Mouse (Mus musculus) CH12.LX (cell line): ENCODE data around the gene Ubash3a. TPM values are rescaled to one million over a fixed set of nuclear protein-coding genes. Genes with fewer than 3 reads are reported as not detected.

Experiments
- DNase-seq: peaks from one replicate; pipeline ENCODE4 v3.0.0-alpha.2; 2013; ENCODE audit errors: extremely low read depth
- H3K27ac ChIP-seq: 2 replicates; pipeline ENCODE4 v1.5.1; 2012; ENCODE audit warnings: low read depth, mild to moderate bottlenecking, control low read depth, moderate library complexity; ENCODE audit not compliant: insufficient read depth
- H3K27me3 ChIP-seq: replicated peaks from 2 replicates; pipeline ENCODE3; 2012; ENCODE audit warnings: inconsistent platforms
- H3K36me3 ChIP-seq, 2 experiments: replicated peaks in 1 of 2; 2 replicates each; pipeline versions ENCODE3 to v1.6.1; 2012; ENCODE audit warnings: inconsistent platforms in 1 of 2, low read length in 1 of 2, mild to moderate bottlenecking in 1 of 2, mixed read lengths in 1 of 2, moderate library complexity in 1 of 2; ENCODE audit not compliant: control insufficient read depth in 1 of 2, insufficient read depth in 1 of 2
- H3K4me1 ChIP-seq, 2 experiments: 2 replicates each; pipeline ENCODE4 v1.6.1; 2012; ENCODE audit warnings: inconsistent platforms in 1 of 2, moderate library complexity in 1 of 2; ENCODE audit not compliant: insufficient read depth in 2 of 2, control insufficient read depth in 1 of 2
- H3K4me2 ChIP-seq: 2 replicates; pipeline ENCODE4 v1.6.1; 2012; ENCODE audit warnings: low read depth, mild to moderate bottlenecking, control low read depth; ENCODE audit not compliant: poor library complexity, insufficient read depth, severe bottlenecking
- H3K4me3 ChIP-seq, 3 experiments: fragments of 150-350 bp in 1 of 3; sonication (generic) in 1 of 3; replicated peaks in 1 of 3; 2 replicates each; pipeline versions ENCODE3 to v1.5.1; 2011 to 2012; ENCODE audit warnings: low read depth in 2 of 3, low read length in 2 of 3, mild to moderate bottlenecking in 2 of 3, moderate library complexity in 2 of 3, control low read depth in 1 of 3, improper control_type of control experiment in 1 of 3, inconsistent platforms in 1 of 3, mixed read lengths in 1 of 3; ENCODE audit not compliant: poor library complexity in 1 of 3
- H3K79me2 ChIP-seq: replicated peaks from 2 replicates; pipeline ENCODE4 v1.6.1; 2012; ENCODE audit warnings: mild to moderate bottlenecking, moderate library complexity; ENCODE audit not compliant: control insufficient read depth, poor library complexity, insufficient read depth, severe bottlenecking; ENCODE audit errors: extremely low read depth
- H3K9ac ChIP-seq: 2 replicates; pipeline ENCODE4 v1.6.1; 2012; ENCODE audit warnings: low read depth, mild to moderate bottlenecking, control low read depth, moderate library complexity; ENCODE audit not compliant: insufficient read depth
- H3K9me3 ChIP-seq: replicated peaks from 2 replicates; pipeline ENCODE3; 2012; ENCODE audit warnings: low read length, inconsistent platforms, mixed read lengths
- BHLHE40 ChIP-seq: IDR thresholded peaks from 2 replicates; pipeline ENCODE4 v1.6.1; 2011; ENCODE audit warnings: mild to moderate bottlenecking, low read depth, low read length, improper control_type of control experiment
- CHD2 ChIP-seq: IDR thresholded peaks from 2 replicates; pipeline ENCODE4 v1.6.1; 2011; ENCODE audit warnings: low read length, improper control_type of control experiment
- E2F4 ChIP-seq: IDR thresholded peaks from 2 replicates; pipeline ENCODE4 v1.6.1; 2011; ENCODE audit warnings: low read depth, low read length, improper control_type of control experiment; ENCODE audit not compliant: insufficient replicate concordance
- EP300 ChIP-seq: IDR thresholded peaks from 2 replicates; pipeline ENCODE4 v1.6.1; 2011; ENCODE audit warnings: low read length, improper control_type of control experiment
- IRF4 ChIP-seq: IDR thresholded peaks from 2 replicates; pipeline ENCODE4 v1.6.1; 2014; ENCODE audit warnings: low read depth, mild to moderate bottlenecking, inconsistent platforms, low read length, improper control_type of control experiment
- JUND ChIP-seq: conservative IDR thresholded peaks from 2 replicates; pipeline ENCODE4 v1.6.1; 2011; ENCODE audit warnings: low read depth, low read length, improper control_type of control experiment
- KAT2A ChIP-seq: IDR thresholded peaks from 2 replicates; pipeline ENCODE4 v1.6.1; 2012; ENCODE audit warnings: low read length, improper control_type of control experiment, inconsistent platforms; ENCODE audit not compliant: insufficient replicate concordance
- MAX ChIP-seq: IDR thresholded peaks from 2 replicates; pipeline ENCODE4 v1.6.1; 2011; ENCODE audit warnings: low read length, improper control_type of control experiment
- MXI1 ChIP-seq: IDR thresholded peaks from 2 replicates; pipeline ENCODE4 v1.6.1; 2011; ENCODE audit warnings: mild to moderate bottlenecking, low read depth, low read length, improper control_type of control experiment
- MYC ChIP-seq: IDR thresholded peaks from 2 replicates; pipeline ENCODE4 v1.6.1; 2011; ENCODE audit warnings: low read depth, mild to moderate bottlenecking, improper control_type of control experiment, low read length
- NRF1 ChIP-seq: IDR thresholded peaks from 2 replicates; pipeline ENCODE4 v1.6.1; 2014; ENCODE audit warnings: low read depth, mild to moderate bottlenecking, inconsistent platforms, low read length, improper control_type of control experiment, moderate library complexity
- POLR2A ChIP-seq: IDR thresholded peaks from 2 replicates; pipeline ENCODE4 v1.6.1; 2011; ENCODE audit warnings: low read depth, mild to moderate bottlenecking, improper control_type of control experiment, low read length
- POLR2AphosphoS2 ChIP-seq: IDR thresholded peaks from 2 replicates; pipeline ENCODE4 v1.6.1; 2011; ENCODE audit warnings: low read depth, low read length, improper control_type of control experiment
- RAD21 ChIP-seq: IDR thresholded peaks from 2 replicates; pipeline ENCODE4 v1.6.1; 2011; ENCODE audit warnings: low read depth, mild to moderate bottlenecking, low read length, improper control_type of control experiment, moderate library complexity
- RCOR1 ChIP-seq: conservative IDR thresholded peaks from 2 replicates; pipeline ENCODE4 v1.6.1; 2012; ENCODE audit warnings: low read depth, mild to moderate bottlenecking, inconsistent platforms, low read length, improper control_type of control experiment
- SIN3A ChIP-seq: IDR thresholded peaks from 2 replicates; pipeline ENCODE4 v1.6.1; 2012; ENCODE audit warnings: low read length, improper control_type of control experiment, inconsistent platforms
- SMC3 ChIP-seq: IDR thresholded peaks from 2 replicates; pipeline ENCODE4 v1.6.1; 2011; ENCODE audit warnings: low read depth, low read length, improper control_type of control experiment
- TBP ChIP-seq: conservative IDR thresholded peaks from 2 replicates; pipeline ENCODE4 v1.6.1; 2011; ENCODE audit warnings: low read depth, low read length, improper control_type of control experiment
- UBTF ChIP-seq: IDR thresholded peaks from 2 replicates; pipeline ENCODE4 v1.6.1; 2012; ENCODE audit warnings: low read depth, mild to moderate bottlenecking, inconsistent platforms, low read length, improper control_type of control experiment, moderate library complexity
- USF1 ChIP-seq: IDR thresholded peaks from 2 replicates; pipeline ENCODE4 v1.6.1; 2014; ENCODE audit warnings: low read depth, mild to moderate bottlenecking, inconsistent platforms, low read length, improper control_type of control experiment
- dilution Hi-C: fragments of 300-500 bp; cut with MboI; formaldehyde crosslinking; loops from 2 replicates; pipeline ENCODE4 v1.14.3; 2020; ENCODE audit warnings: low sequenced_read_pairs; ENCODE audit not compliant: extremely low pct_unique_long_range_greater_than_20kb, extremely low pct_ligation_motif_present
- in situ Hi-C: fragments of 300-500 bp; cut with MboI; formaldehyde crosslinking; loops from 3 replicates; pipeline ENCODE4 v1.14.3; 2019; ENCODE audit warnings: low sequenced_read_pairs, low pct_ligation_motif_present, low pct_unique_long_range_greater_than_20kb, mixed read lengths
- polyA plus RNA-seq: library from polyadenylated mRNA; unstranded; fragments of >175 nt; gene quantifications from 2 replicates; pipeline ENCODE4 v1.2.1, GENCODE M21; 2012; ENCODE audit warnings: low read depth; ENCODE audit not compliant: insufficient read length
- total RNA-seq, 2 experiments: library from RNA; depleted of rRNA; stranded (reverse); fragments of 300-350 nt in 1 of 2; fragments of >200 nt in 1 of 2; gene quantifications; 2 replicates each; pipeline ENCODE4 v1.2.3; 2012 to 2014

The Ubash3a gene
- total and polyA plus RNA-seq, 3 experiments: 0.08 to 0.17 TPM; not detected in 1

DNA sequence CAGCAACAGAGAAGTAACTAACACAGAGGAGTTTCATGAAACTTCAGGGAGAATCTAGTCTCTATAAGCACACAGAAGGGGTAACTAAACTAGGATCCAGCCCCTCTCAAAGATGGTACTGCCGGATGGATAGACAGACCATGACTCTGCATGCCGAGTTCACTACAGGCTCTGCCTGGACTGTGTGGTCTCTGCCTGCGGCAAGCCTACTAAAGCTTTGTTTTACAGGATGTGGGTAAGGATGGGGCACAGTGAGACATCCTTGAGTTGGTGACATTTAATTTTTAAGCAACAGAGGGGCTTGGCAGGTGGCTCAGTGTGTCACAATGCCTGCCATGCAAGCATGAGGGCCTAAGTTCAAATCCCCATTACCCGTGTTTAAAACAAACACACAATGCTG lies 31.4 kb upstream of the Ubash3a start:
- dilution Hi-C loops (no loop called here), in situ Hi-C loops (no loop called here)

DNA sequence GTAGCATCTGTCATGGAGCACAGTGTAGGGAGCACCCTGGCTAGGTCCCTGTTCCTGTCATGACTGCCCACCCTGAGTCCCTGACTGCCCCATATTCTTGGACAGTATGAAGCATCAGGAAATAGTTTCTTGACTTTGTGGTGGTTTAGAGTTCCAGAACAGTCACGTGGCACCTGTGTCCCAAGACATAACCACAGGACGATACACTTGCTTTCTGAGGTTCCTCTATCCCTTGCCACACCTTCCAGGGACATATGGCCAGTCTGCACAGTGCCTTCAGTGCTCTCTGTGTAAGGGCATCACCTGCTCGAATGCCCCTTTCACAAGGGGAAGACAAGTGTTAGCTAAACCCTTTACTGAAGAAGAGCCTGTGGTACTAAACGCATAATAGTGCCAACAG lies 26.2 kb upstream of the Ubash3a start:
- Histone ChIP-seq H3K4me3 (no peak overlapping the region), H3K4me1 (peaks cover 9 to 28% of the 10 kb centered on the region in 2 experiments), H3K4me2 (no peak overlapping the region), H3K27ac (no peak overlapping the region), H3K36me3 (no peaks in the 10 kb centered on the region), H3K79me2 (no peaks in the 10 kb centered on the region), H3K9ac (no peak overlapping the region), H3K27me3 (peaks cover 5% of the 10 kb centered on the region), H3K9me3 (no peaks in the 10 kb centered on the region)
- TF ChIP-seq MXI1 (no peak), EP300 (no peak), NRF1 (no peak), IRF4 (no peak), RCOR1 (no peak), MAX (no peak), JUND (no peak), KAT2A (no peak), RAD21 (no peak), E2F4 (no peak), CHD2 (no peak)
- no peak for DNase-seq
- dilution Hi-C loops (no loop called here), in situ Hi-C loops (no loop called here)

More for the DNA sequence above, 31.4 kb upstream of the Ubash3a start:
- Histone ChIP-seq H3K9ac (no peak overlapping the region), H3K4me2 (no peak overlapping the region), H3K27me3 (peaks cover 14% of the 10 kb centered on the region), H3K36me3 (no peaks in the 10 kb centered on the region), H3K79me2 (no peaks in the 10 kb centered on the region), H3K4me3 (no peak overlapping the region), H3K4me1 (peaks cover 0 to 1% of the 10 kb centered on the region in 2 experiments; a peak in 1 of 4 replicates), H3K9me3 (peaks cover 4% of the 10 kb centered on the region), H3K27ac (no peak overlapping the region)
- no peak for DNase-seq
- TF ChIP-seq SMC3 (no peak), POLR2A (no peak), IRF4 (no peak), NRF1 (no peak), UBTF (no peak), JUND (no peak), SIN3A (no peak), RAD21 (no peak), MYC (no peak), USF1 (no peak), BHLHE40 (no peak), TBP (no peak), E2F4 (no peak), MAX (no peak), POLR2AphosphoS2 (no peak)
